Mouse (Mus musculus): Measurements from ENCODE around the gene Psmg3.

Gene Psmg3

DNA sequence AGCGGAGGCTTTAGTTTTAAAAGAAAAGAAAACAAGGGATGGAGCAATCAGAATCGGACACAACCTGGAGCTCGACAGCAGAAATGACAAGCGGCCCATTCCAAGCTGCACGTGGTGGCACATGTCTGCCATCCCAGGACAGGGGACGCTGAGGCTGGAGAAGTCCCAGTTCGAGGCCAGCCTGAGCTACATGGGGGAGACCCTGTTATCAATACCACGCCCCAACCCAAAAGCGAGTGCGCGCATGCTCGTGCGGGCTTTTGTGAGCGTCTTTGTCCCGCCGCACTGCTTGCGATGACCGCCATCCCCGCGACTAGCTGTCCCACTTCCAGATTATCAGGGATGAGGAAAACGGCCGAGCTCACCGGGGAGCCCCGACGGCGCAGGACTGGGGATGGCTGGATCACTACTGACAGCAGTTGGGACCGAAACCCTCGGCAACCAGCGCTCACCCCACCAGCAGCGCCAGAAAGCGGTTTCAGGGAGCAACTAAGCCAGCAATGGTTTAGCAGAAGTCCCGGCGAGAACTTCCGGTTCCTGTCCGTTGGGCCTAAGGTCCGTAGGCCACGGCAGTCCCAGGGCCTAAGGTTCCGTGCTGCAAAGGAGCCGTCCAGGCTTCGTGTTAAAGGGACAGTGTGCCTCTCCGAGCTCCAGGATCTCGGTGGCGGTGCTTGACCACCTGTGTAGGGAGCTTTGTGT is at the start of gene Psmg3, which contains the start of gene Gm26938:
TSS of gene Psmg3 (minus strand) at position 529 of the 699 bp plus-strand sequence.
TSS of gene Gm26938 (minus strand) at position 51 of the 699 bp plus-strand sequence.
- DNase-seq (ENCODE audit: low spot score in 2 of 2): peak; percentile 84 to 99

DNA sequence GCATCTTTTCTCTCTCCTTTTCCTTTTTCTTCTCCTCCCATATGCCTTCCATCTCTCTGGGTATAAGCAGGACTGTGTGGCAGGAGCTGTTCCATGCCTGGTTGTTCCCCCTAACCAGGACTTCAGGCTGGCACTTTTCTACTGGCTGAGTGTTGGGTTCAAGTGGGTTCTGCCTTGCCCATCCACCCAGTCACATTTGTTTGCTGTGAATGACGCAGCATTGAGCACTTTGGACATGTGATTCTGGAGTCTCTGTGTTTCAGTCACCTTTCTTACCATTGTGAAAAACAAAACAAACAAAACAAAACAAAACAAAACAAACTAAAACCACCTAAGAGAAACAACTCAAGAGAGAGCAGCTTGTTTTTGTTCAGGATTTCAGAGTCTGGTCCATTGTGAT is 44.8 kb upstream of the Psmg3 start:
- DNase-seq (ENCODE audit: low spot score in 2 of 2): no peak

DNA sequence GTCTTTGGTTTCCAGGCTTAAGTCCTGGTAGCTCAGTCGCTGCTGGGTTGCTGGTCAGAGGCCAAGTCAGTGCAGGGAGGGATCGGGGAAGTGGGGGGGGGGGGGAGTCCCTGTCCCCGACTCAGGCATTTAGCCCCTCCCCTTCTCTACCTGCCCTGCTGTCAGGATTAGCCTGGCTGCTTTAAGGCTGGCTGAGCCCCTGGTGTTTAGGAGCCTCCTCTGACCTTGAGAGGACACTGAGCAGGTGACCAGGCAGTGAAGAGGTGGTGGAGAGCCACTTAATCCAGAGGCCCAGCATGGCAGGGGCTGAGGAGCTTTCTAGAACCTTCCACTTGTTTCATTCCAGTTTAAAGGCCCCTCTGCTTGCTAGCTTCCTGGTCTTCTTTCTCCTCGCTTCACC is 44.2 kb upstream of the Psmg3 start:
- no peak for DNase-seq (ENCODE audit: low spot score in 2 of 2)

DNA sequence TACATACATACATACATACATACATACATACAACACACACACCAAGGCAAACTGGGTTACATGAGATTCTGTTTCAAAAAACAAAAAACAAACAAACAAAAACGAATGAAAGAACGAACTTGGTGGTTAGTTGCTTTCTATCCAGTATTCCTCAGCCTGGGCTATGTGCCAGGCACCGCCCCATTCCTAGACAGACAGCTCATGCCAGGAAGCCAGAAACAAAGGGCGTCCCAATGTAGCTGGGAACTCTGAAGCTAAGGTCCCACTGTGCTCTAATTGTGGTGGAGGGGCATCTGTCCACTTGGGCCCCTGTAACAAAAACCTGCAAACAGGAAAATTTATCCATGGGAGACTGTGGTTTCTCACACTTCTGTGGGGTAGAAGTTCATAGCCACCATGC is 36.1 kb upstream of the Psmg3 start:
- peak in 1 of 2 experiments; percentile 6 for DNase-seq (ENCODE audit: low spot score in 2 of 2)

DNA sequence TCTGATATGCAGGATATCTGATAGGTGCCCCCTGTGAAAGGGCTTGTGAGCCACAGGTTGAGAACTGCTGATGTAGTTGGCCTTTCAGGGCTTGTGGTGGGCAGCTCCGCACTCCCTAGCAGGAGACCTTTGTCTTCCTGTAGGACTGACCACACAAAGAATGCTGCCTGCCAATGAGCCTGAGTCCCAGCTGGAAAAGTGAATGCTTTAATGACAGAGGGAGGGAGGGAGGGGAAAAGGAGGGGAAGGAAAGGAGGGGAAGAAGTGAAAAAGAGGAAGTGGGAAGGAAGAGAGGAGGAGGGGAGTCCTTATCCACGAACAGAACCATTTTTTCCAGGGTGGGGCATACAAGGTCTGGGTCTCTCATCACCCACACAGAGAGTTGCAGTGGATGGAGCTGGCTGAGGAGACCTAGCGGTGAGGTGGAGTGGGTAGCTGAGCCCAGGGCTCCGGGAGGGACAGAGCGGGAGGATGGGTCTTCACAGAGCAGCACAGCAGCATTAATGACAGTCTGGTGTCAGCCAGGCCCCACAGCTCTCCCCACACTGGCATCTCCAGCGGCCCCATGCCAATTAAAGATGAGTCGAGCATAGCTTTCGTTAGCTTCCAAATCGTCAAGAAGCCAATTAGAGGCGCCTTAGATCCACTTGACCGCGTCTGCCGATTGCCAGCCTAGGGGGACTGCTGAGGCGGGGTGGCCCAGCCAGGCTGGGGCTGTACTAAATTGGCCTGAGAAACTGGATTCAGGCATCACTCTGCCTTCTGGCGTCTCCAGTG is 33.8 kb upstream of the Psmg3 start:
- no peak for DNase-seq (ENCODE audit: low spot score in 2 of 2)

DNA sequence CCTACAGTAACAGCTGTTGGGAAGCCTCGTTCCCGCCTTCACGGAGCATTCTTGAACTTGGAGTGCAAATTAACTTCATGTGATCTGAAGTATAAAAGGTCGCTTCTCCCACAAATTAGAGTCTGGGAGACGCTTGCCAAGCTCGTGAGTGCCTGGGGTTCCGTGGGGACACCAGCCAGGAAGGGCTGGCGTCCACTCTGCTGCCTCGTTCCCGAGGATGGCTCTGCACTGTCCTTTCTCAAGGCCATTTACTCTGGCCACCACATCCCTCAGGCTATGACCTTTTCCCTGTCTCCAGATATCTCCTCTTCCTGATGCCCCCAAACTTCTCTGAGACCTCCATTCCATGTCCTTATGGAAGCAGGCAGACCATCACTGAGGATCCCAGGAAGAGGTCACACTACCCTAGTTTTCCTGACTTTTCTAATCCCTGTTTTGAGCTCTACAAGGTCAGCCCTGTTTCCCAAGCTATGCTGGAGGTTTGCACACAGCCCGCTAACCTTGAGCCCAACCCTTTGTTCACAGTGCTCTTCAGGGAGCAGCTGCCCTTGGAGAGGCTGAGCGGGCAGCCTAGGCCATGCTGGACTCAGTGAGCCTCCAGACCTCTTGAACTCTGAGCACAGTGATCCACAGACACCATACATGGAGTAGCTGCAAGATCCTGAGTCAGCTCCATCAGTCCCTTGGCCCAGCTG is 23.1 kb upstream of the Psmg3 start:
- DNase-seq (ENCODE audit: low spot score in 2 of 2): no peak

DNA sequence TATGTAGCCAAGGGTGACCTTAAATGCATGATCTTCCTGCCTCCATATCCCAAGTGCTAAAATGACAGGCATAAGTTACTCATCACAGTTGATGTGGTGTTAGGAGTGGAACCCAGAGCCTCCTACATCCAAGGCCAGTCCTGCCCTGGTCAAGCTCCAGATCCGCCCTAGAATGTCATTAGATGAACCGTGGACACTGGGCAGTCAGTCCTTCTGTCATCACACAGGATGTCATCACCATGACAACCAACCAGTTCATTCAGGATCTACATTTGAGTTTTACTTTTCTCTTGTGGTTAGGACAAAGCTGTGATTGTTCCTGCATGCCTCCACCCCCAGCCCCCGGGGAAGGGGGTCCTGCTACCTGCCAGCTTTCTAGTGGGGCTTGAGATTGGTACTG is 12.5 kb upstream of the Psmg3 start:
- DNase-seq (ENCODE audit: low spot score in 2 of 2): no peak

DNA sequence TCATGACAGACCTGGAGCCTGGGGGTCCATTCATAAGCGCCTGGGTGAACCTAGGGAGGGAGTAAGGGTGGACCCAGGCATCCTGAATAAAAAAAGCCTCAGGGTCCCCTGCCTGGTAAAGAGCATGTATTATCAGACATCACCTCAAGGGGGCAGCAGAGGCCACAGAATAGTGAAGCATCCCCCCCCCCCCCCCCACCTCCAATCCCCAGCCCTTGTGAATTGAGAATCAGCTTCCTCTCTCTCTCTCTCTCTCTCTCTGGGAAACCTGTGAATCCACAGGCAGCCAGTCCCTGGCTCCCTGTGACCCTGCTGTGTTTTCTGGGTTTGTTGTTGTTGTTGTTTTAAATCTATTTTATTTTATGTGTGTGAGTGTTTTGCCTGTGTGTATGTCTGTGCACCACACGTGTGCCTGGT is 11.8 kb upstream of the Psmg3 start:
- DNase-seq (ENCODE audit: low spot score in 2 of 2): no peak

DNA sequence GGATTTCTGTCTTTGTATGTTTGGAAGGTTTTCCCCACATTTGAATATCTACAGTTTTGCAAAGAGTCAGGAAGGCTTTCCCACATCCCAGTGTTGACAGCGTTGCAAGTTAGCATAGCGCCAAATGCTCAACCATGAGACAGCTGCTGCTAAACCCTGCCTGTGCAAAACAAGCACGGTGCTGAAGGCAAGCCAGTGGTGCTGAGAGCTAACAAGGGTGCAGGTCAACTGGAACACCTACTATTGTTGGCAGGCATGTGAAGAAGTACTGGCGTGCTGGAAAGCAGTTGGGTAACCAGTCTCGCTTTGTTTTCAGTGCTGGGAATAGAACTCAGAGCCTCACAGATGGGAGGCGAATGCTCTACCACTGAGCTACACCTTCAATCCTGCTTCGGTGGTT is 9.0 kb upstream of the Psmg3 start:
- no peak for DNase-seq (ENCODE audit: low spot score in 2 of 2)

DNA sequence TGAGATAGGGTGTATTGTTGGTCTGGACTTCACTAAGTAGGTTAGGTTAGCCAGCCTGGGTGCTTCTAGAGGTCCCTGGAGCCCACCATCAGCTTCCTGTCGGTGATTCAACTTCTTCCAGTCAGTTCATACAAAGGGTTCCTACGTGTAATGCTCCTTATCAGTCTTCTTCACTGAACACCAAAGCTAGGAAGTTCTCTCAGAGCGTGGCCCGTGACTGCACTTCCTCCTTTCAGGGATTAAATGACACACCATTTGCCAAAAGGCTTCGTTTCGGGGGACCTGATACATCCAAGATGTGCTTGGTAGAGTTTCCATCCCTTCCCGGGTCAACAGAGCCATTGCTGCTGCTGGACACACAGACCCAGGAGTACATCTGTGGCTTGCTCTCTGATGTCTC is 5.4 kb upstream of the Psmg3 start:
- no peak for DNase-seq (ENCODE audit: low spot score in 2 of 2)

DNA sequence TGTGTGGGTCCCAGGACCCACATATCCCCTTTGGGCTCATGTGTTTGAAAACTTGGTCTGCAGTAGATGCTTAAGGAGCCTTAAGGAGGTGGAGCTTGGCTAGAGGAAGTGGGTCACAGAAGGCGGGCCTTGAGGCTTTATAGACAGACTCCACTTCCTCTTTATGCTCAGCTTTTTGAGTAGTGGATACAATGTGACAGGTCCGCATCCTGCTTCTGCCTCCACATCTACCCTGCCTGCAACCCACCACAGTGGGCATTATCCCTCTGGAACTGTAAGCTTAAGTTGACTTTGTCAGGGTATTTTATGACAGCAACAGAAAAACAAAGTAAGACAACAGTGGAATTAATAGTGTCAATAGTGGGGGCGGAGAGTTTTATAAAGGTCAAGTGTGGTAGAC is 4.0 kb upstream of the Psmg3 start:
- DNase-seq (ENCODE audit: low spot score in 2 of 2): no peak

DNA sequence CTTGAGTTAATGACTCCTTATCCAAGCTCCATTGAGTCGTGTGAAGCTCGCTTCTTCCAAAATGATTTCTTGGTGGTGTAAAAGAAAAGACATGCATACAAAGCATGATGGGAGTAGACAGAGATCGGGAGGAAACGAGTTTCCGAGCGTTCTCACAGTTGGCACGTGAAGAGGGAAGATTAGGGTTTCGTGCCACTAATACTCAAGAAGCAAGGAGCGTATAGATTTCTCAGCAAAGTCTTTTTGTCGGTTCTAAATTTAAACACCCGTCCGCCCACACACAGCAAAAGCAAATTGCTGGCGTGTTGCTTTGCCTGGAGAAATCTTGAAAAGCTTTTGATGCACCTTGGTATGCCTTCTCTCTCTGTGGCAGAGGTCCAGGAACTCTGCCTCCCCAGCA is 2.7 kb upstream of the Psmg3 start:
- no peak for DNase-seq (ENCODE audit: low spot score in 2 of 2)

DNA sequence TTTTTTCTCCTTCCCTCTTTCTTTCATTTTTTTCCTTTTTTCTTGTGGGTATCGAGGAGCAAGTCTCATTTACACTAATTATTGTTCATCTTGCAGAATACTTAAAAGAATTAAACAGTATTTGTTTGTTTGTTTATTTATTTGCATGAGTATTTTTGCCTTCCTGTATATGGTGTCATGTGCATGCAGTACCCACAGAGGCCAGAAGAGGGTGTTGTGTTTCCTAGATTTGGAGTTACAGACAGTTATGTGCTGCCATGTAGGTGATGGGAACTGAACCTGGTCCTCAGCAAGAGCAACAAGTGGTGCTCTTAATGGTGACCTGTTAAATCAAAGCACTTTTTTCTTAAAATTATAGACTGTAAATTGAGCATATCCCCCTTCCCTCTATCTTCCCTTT is 908 bp upstream of the Psmg3 start:
- no peak for DNase-seq (ENCODE audit: low spot score in 2 of 2)

DNA sequence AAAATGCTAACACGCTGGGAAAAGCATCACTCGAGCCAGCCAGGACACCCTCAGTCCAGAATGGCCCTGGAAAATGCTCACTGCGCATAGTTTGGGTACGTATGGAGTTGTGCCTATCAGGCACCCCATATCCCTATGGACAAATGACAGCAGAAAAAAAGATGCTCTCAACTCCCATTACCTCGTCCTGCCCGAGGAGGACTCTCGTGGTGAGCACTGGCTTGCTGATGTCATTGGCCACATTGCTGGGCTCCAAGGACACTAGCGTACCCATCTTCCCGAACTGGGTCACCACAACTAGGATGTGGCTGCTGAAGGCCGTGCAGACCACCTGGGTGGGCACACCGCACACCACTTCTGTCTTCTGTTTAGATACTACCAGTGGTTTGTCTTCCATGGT is 738 bp downstream of the Psmg3 start:
- DNase-seq (ENCODE audit: low spot score in 2 of 2): no peak

DNA sequence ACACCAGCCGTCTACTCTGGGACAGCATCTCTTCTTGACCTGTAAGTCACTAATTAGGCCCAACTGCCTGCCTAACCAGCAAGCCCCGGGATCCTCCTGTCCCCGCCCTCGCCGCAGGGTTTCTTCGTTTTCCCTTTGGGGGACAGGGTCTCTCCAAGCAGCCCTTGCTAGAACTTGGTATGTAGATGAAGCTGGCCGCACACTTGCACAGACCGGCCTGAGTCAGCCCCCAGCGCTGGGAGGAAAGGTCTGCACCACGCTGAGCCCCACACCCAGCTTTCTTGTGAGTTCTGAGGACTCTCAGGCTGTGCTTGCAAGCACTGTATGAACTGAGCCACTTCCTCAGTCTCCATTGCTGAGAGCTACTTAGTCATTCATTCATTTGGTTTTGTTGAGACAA is 2.2 kb downstream of the Psmg3 start:
- no peak for DNase-seq (ENCODE audit: low spot score in 2 of 2)

DNA sequence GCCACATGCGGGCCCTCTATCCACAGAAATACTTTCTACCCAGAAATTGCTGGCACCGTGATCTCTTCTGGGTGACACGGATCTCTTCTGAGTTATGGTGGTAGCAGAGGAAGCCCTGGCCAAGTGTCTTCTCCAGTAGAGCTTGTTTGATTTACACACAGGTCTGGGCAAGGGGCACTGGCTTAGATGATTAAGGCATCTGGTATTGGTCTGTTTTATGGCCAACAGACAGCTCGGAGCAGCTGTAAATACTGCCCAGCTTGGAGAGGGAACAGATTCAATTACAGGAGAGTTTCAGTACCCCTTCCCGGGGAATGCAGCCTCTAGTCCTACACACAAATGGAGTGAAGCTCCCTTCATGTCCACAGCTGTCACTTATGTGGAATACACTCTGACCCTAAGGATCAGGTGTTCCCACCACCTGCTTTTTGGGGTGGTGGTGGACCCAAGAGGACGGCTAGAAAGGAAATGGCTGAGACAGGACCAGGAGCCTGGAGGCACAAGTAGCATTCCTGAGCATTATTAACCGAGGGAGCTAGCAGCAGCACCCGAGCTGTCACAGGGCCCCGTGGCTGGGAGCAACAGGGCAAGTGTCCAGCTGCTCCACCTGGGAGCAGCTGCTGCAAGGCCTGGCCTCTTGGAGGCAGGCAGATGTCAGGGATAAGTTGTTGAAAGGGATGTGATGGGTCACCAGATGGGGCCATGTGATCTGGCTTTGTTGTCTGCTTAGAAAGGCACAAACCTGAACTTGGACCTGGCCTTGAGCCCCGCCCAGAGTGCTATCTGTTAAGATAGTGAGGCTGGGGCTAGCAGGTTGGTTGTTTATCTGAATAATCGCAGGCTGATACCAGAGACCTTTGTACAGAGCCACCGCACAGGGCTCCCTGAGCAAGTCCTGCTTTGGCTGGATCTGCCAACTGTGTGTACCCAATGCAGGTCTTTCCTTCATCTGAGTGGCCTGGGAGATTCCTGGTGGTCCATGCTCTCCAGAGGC is 4.9 kb downstream of the Psmg3 start:
- peak in 1 of 2 experiments; percentile 51 for DNase-seq (ENCODE audit: low spot score in 2 of 2)

DNA sequence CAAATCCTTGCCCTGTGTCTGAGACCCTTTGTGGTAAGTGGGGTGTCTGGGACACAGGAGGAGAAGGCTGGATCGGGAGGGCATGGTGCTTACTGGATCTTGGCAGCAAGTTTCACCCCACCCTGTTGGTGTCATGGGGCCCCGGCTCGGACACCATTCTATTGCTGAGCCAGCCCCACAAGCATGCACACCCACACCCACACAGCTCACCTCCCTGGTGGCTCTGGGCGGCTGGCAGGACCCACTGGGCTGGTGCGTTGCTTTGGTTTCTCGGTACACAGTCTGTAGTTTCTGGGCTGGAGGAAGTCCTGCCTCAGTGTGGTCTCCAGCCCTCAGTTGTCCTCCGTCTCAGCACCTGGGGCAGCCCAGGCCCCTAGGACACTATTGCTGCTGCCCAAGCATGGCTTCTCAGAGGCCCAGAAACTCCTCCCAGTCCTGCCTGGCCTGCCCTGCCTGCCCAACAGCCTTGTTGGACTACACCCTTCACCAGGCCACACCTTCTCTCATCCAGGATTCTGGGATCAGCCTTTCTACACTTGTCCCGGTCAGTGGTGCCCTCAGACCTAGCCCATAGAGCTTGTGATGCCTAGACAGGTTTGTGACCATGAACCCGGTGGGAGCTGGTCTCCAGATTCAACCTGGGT is 7.0 kb downstream of the Psmg3 start, which contains the start of gene Tmem184a:
TSS of gene Tmem184a (minus strand) at position 380 of the 644 bp plus-strand sequence.
- DNase-seq (ENCODE audit: low spot score in 2 of 2): peak; percentile 59 to 64

DNA sequence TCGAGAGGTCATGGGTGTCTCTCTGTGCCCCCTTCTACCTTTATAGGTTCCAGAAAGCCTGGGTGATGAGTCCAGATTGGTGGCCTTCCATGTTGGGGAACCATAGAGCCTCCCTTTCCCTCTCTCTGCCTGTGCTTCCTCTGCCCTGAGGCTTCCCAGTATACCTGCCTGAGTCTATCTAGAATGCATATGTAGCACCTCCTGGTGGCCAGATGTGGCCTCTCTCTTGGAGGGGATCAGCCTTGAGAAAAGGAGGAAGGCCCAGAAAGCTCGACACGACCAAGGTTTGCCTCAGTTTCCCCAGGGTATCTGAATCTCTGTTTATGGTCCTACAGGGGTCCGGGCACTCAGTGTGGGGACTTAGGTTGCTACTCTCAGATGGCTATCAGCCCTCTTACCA is 7.9 kb downstream of the Psmg3 start:
- no peak for DNase-seq (ENCODE audit: low spot score in 2 of 2)

DNA sequence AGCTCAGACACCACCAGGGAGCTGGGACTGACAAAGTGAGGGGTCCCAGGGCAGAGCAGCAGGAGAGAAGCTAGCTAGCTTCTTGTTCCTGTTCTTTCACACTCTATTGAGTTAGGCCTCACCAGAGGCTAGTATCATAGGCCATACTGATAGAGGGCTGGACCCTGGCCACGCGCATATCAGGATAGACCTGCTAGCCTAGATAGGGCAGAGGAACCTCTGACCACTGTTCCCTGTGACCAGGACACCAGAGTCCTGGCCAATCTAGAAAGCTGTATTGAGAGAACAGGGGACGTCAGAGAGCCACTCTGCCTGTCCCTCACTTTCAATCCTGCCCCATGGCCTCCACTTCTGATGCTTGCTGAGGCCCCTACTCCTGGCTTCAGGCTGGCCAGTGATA is 8.6 kb downstream of the Psmg3 start:
- DNase-seq (ENCODE audit: low spot score in 2 of 2): no peak

DNA sequence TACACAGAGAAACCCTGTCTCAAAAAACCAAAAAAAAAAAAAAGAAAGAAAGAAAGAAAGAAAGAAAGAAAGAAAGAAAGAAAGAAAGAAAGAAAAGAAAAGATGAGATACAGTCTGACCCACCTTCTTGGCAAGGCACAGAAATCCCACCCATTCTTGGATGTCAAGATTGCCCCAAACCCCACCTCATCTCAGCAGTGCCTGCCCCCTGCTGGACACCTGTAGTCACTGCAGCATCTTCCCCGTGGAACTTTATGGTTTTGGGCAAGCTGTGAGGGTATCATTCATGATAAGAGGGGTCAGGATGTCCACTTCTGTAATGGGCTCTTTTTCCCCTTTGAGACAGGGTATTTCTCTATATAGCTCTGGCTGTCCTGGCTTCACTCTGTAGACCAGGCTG is 9.4 kb downstream of the Psmg3 start:
- DNase-seq (ENCODE audit: low spot score in 2 of 2): no peak

DNA sequence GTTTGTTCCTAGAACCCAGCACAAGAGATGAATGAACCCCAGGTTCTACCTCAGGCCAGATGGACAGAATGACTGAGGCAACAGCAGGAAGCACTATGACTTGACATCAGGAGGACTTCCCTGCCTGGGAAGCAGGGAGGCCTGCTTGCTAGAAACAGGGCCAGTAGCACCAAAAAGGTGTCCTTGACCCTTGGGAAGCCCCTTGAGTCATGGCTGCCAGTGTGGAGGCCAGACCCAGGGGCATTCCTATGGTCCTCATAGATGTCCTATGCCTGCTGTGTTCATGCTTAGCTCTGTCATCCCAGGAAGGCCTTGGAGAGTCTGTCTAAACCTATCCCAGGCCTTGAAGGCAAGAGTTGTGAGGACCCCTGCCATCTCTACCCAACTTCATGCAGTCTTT is 10.2 kb downstream of the Psmg3 start:
- DNase-seq (ENCODE audit: low spot score in 2 of 2): no peak

All from urinary bladder, adult 18-20 months (tissue).